Mouse (Mus musculus) stomach, postnatal 0 days (tissue): ENCODE measurements around the gene Toe1. TPM values are rescaled to one million over a fixed set of nuclear protein-coding genes. Genes with fewer than 3 reads are reported as not detected.
A peak's percentile ranks its signal among the peaks of the same experiment; 100 is the strongest.

Experiments used
- ATAC-seq: fragments of 200-750 bp; cut with Nextera tagmentation; 2 replicates; pipeline ENCODE4 v1.8.0; 2017; ENCODE audit not compliant: low FRiP score, low TSS enrichment
- DNase-seq: peaks from one replicate; pipeline ENCODE4 v3.0.0-alpha.2; 2016; ENCODE audit warnings: low spot score
- H3K27ac ChIP-seq: fragments of 300-500 bp; sonication (generic); replicated peaks from 2 replicates; pipeline ENCODE4 v1.5.1; 2014; ENCODE audit warnings: mild to moderate bottlenecking, control low read depth
- H3K27me3 ChIP-seq: fragments of 300-500 bp; sonication (generic); 2 replicates; pipeline ENCODE4 v1.6.1; 2014; ENCODE audit warnings: low read length; ENCODE audit not compliant: control insufficient read depth, insufficient read depth
- H3K36me3 ChIP-seq: fragments of 300-500 bp; sonication (generic); 2 replicates; pipeline ENCODE4 v1.6.1; 2014; ENCODE audit warnings: low read length, mixed read lengths; ENCODE audit not compliant: control insufficient read depth, insufficient read depth
- H3K4me1 ChIP-seq: fragments of 300-500 bp; sonication (generic); replicated peaks from 2 replicates; pipeline ENCODE4 v1.6.1; 2014; ENCODE audit warnings: antibody characterized with exemption; ENCODE audit not compliant: control insufficient read depth, insufficient read depth
- H3K4me2 ChIP-seq: fragments of 300-500 bp; sonication (generic); replicated peaks from 2 replicates; pipeline ENCODE4 v1.6.1; 2014; ENCODE audit warnings: low read depth, mild to moderate bottlenecking, control low read depth, moderate library complexity
- H3K4me3 ChIP-seq: fragments of 300-500 bp; sonication (generic); 2 replicates; pipeline ENCODE4 v1.5.1; 2014; ENCODE audit warnings: low read depth, low read length, control low read depth
- H3K9ac ChIP-seq: fragments of 300-500 bp; sonication (generic); 2 replicates; pipeline ENCODE4 v1.6.1; 2014; ENCODE audit warnings: mild to moderate bottlenecking, low read length, control low read depth, mixed read lengths
- H3K9me3 ChIP-seq: fragments of 300-500 bp; sonication (generic); 2 replicates; pipeline ENCODE4 v1.6.1; 2016; ENCODE audit warnings: low read length; ENCODE audit not compliant: control insufficient read depth
- CTCF ChIP-seq: IDR thresholded peaks from 2 replicates; pipeline ENCODE4 v1.5.1; 2016; ENCODE audit warnings: antibody characterized with exemption, low read depth, mild to moderate bottlenecking, moderate library complexity
- EP300 ChIP-seq: optimal IDR thresholded peaks from 2 replicates; pipeline ENCODE3; 2016; ENCODE audit warnings: antibody characterized with exemption
- WGBS: fragments of 180-500 bp; shearing (Covaris S2); extraction: QIAGEN DNeasy Blood & Tissue Kit; methylation state at CpG from one replicate; pipeline ENCODE4 v1.1.7; 2014; 5-methylcytosine and 5-hydroxymethylcytosine counted together
- polyA plus RNA-seq: library from polyadenylated mRNA; unstranded; fragments of >200 nt; fragmentation: Nextera tagmentation; extraction: Ambion mirVana; gene quantifications from 2 replicates; pipeline ENCODE4 v1.2.1, GENCODE M21; 2015

The Toe1 gene
- polyA plus RNA-seq, 1 experiment from 2014 or later: 16.0 TPM

- Histone ChIP-seq H3K4me3 (no peak overlapping the region), H3K9ac (no peak overlapping the region), H3K27ac (no peak overlapping the region), H3K4me2 (no peak overlapping the region), H3K27me3 (no peaks in the 10 kb centered on the region), H3K4me1 (no peaks in the 10 kb centered on the region), H3K36me3 (peaks cover 19% of the 10 kb centered on the region), H3K9me3 (no peaks in the 10 kb centered on the region)
- no peak for DNase-seq
- no peak for ATAC-seq
- TF ChIP-seq EP300 (no peak), CTCF (peak; percentile 62)
- WGBS: 35% methylated on average over 5 of the region's 5 CpGs
These were observed 7.5 kb downstream of the Toe1 start for GRCm38 (mm10) chr4:116799901-116800300.

DNA sequence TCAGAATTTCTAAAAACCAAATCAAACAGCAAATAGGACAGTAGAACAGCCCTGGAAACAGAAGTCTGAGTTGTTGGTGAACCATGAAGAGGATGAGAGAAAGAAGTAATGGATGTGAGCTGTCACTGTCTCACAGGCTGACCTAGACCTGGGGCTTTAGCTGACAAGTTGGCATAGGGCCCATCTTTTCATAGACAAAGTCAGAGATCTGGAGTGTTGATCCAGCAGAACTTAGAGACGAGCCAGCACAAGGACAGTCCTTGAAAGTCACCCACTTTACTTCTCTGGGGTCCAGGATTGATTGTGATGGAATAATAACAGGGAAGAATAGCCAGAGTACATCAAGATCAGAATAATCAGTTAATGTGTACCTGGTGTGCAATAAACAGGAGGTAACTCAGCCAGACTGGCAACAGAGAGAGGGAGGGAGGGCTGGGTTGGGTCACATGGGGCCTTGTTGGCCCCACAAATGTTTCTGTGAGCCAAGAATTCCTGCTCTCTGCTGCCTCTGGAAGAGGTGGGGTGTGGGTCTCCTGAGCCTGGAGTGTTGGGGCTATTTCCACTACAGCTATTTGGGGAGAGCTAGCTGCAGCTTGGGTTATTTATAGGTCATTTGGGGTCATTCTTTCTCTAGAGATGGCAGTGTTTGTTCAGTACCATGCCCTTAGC lies 10.9 kb downstream of the Toe1 start:
- ATAC-seq: peak; percentile 32; the same call in 1 of the 2 replicates
- no peaks in the 10 kb centered on the region for H3K36me3 ChIP-seq
- WGBS: 42% methylated on average over 1 of the region's 1 CpGs
- no peak overlapping the region for H3K27ac ChIP-seq
- DNase-seq: no peak
- no peaks in the 10 kb centered on the region for H3K9me3 ChIP-seq
- no peak for TF ChIP-seq EP300
- TF ChIP-seq CTCF: no peak
- H3K4me2 ChIP-seq: no peak overlapping the region
- no peak overlapping the region for H3K9ac ChIP-seq
- no peak overlapping the region for H3K4me3 ChIP-seq
- no peaks in the 10 kb centered on the region for H3K27me3 ChIP-seq
- no peaks in the 10 kb centered on the region for H3K4me1 ChIP-seq

- DNase-seq (no peak), ATAC-seq (no peak)
- TF ChIP-seq CTCF: peak; percentile 42
- TF ChIP-seq EP300: no peak
- H3K36me3 ChIP-seq: no peaks in the 10 kb centered on the region
- H3K27me3 ChIP-seq: no peaks in the 10 kb centered on the region
- no peak overlapping the region for H3K4me2 ChIP-seq
- H3K9me3 ChIP-seq: no peaks in the 10 kb centered on the region
- 79% methylated on average over 2 of the region's 2 CpGs for WGBS
- no peak overlapping the region for H3K4me3 ChIP-seq
- no peak overlapping the region for H3K27ac ChIP-seq
- no peaks in the 10 kb centered on the region for H3K4me1 ChIP-seq
- no peak overlapping the region for H3K9ac ChIP-seq
These were observed 13.2 kb downstream of the Toe1 start for GRCm38 (mm10) chr4:116794273-116794672.

- H3K4me3 ChIP-seq: no peak overlapping the region
- DNase-seq (no peak), ATAC-seq (no peak)
- H3K27ac ChIP-seq: no peak overlapping the region
- no peak overlapping the region for H3K9ac ChIP-seq
- H3K36me3 ChIP-seq: no peaks in the 10 kb centered on the region
- 82% methylated on average over 8 of the region's 8 CpGs for WGBS
- no peaks in the 10 kb centered on the region for H3K9me3 ChIP-seq
- TF ChIP-seq EP300 (no peak), CTCF (no peak)
- no peak overlapping the region for H3K4me2 ChIP-seq
- no peaks in the 10 kb centered on the region for H3K27me3 ChIP-seq
- no peaks in the 10 kb centered on the region for H3K4me1 ChIP-seq
These were observed 15.0 kb downstream of the Toe1 start for GRCm38 (mm10) chr4:116792453-116792852.

- peak; percentile 73; the same call in 1 of the 2 replicates for ATAC-seq
- Histone ChIP-seq H3K9me3 (no peaks in the 10 kb centered on the region), H3K36me3 (no peaks in the 10 kb centered on the region), H3K27ac (peak overlapping the region; percentile 56), H3K9ac (no peak overlapping the region), H3K4me1 (no peaks in the 10 kb centered on the region), H3K27me3 (no peaks in the 10 kb centered on the region), H3K4me3 (no peak overlapping the region), H3K4me2 (no peak overlapping the region; the same call in 1 of the 2 replicates)
- WGBS: 5% methylated on average over 3 of the region's 3 CpGs
- TF ChIP-seq EP300 (no peak), CTCF (peak; percentile 97)
- peak; percentile 83 for DNase-seq
These were observed 18.5 kb downstream of the Toe1 start for GRCm38 (mm10) chr4:116788956-116789355.

GRCm38 (mm10) chr4:116787985-116788760 lies 19.3 kb downstream of the Toe1 start:
- Histone ChIP-seq H3K27me3 (no peaks in the 10 kb centered on the region), H3K4me2 (no peak overlapping the region; the same call in 1 of the 2 replicates), H3K36me3 (no peaks in the 10 kb centered on the region), H3K9me3 (no peaks in the 10 kb centered on the region), H3K4me3 (no peak overlapping the region), H3K27ac (peak overlapping the region; percentile 45), H3K9ac (no peak overlapping the region), H3K4me1 (no peaks in the 10 kb centered on the region)
- TF ChIP-seq EP300 (no peak), CTCF (peak; percentile 63)
- WGBS: 27% methylated on average over 7 of the region's 7 CpGs
- ATAC-seq (no peak; the same call in 1 of the 2 replicates), DNase-seq (no peak)
